Mouse (Mus musculus) ES-Bruce4 (cell line): ENCODE data around the gene Fgfr4.

Experiments used
- EP300 ChIP-seq: IDR thresholded peaks from 2 replicates; pipeline ENCODE4 v1.6.1; 2011; ENCODE audit warnings: low read depth, low read length; ENCODE audit not compliant: insufficient read depth
- POLR2A ChIP-seq: IDR thresholded peaks from one replicate; pipeline ENCODE4 v1.8.1; 2011; ENCODE audit warnings: low read length; ENCODE audit not compliant: insufficient read depth

DNA sequence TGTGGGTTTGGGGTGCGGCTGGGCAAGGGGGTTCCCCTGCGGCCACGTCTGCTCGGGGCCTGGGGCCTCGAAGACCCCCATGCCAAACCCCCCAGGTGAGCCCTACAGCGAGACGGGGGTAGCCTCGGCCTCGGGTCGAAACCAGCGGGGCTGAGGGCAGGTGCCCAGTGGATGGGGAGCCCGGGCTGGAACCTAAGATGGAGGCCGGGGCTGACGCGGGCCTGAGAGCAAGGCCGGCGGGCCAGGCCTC lies 58.5 kb downstream of the Fgfr4 start:
- no peak for TF ChIP-seq POLR2A
- no peak for TF ChIP-seq EP300
